Mouse (Mus musculus) cortical plate, adult 2 months (tissue): ENCODE data around the gene Zpr1.

Source experiments
- CTCF ChIP-seq: fragments of 200-500 bp; IDR thresholded peaks from 2 replicates; pipeline ENCODE4 v1.5.1; 2011; ENCODE audit warnings: mild to moderate bottlenecking, control low read depth, low read length; ENCODE audit not compliant: insufficient read depth; ENCODE audit errors: extremely low read depth
- POLR2A ChIP-seq: fragments of 200-500 bp; IDR thresholded peaks from 2 replicates; pipeline ENCODE4 v1.6.1; 2011; ENCODE audit warnings: mild to moderate bottlenecking, low read length, control low read depth; ENCODE audit not compliant: insufficient read depth; ENCODE audit errors: extremely low read depth

DNA sequence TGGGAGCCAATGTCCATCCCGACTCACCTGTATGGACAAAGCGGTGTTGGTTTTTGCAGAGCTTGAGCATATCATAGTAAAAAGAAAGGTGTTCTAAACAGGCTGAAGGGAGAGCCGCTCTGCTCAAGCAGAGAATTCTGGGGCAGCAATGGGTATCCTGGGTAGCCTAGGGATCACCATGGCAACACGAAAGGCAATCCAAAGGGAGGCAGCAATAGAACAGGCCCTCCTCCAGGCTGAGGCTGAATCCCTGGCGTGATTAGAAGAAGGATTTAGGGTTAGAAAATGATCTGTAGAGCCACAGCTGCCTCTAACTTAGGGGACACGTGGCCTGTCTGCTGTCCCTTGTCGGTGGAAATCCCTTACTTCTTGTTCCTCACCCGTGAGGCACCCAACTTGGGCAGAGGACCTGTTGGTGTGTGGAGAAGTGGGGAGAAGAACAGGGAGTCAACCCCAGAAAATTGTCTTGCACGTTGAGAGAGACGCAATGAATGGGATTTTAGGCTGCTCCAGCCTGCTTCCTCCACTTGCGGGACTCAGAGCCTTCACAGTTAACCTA lies 43.0 kb downstream of the Zpr1 start:
- TF ChIP-seq CTCF (no peak), POLR2A (no peak)
